Mouse (Mus musculus) left cerebral cortex, adult 18-20 months (tissue): ENCODE results near the gene Dcdc2a. TPM values are rescaled to one million over a fixed set of nuclear protein-coding genes. Genes with fewer than 3 reads are reported as not detected.
A peak's percentile ranks its signal among the peaks of the same experiment; 100 is the strongest.

Experiments
- DNase-seq, 2 experiments: peaks; one replicate each; pipeline ENCODE4 v3.0.0; 2021 to 2022; ENCODE audit warnings: low spot score in 2 of 2, mixed read lengths in 1 of 2
- total RNA-seq, 2 experiments: library from RNA; stranded (reverse); gene quantifications; 2 replicates each; pipeline ENCODE4 v1.2.3; 2021

Gene Dcdc2a
- total RNA-seq, 2 experiments from 2014 or later, result 9.1 to 9.6 TPM

GRCm38 (mm10) chr13:25162594-25162993 is 106.8 kb downstream of the Dcdc2a start:
- no peak for DNase-seq

GRCm38 (mm10) chr13:25168891-25169290 is 113.1 kb downstream of the Dcdc2a start:
- DNase-seq, result no peak

GRCm38 (mm10) chr13:25177835-25178234 is 122.0 kb downstream of the Dcdc2a start:
- DNase-seq, result no peak

DNA sequence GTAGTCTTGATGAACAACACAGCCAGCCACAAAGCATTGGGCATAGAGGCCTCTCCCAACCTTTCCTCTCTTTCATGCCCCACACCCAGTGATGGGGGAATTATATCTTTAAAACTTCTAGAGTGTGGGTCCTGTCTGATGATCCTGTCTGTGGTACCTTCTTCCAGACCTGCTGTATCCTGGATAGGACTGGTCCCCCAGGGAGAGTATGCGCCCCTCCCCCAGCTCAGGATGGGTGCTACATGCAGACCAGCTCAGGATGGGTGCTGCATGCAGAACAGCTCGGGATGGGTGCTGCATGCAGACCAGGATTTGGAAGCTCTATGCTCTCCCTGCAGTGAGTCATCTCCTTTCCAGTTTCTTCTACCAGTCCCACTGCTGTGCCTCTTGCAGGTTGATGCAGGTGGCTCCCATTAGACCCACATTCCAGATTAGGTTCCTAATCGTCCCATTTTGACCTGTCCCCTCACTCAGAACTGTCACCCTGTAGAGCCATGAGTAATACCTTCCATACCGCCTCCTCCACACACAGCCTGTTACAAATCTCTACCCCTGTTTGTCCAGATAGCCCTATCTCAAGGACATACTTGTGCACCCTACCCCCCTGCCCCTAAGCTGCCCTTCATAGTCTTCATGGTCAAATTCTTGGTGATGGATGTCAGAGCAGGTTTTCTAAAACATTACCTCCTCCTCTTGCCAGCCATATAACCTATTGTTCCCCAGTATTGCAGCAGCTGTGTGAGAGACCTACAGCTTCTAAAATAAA is 122.6 kb downstream of the Dcdc2a start:
- no peak for DNase-seq

DNA sequence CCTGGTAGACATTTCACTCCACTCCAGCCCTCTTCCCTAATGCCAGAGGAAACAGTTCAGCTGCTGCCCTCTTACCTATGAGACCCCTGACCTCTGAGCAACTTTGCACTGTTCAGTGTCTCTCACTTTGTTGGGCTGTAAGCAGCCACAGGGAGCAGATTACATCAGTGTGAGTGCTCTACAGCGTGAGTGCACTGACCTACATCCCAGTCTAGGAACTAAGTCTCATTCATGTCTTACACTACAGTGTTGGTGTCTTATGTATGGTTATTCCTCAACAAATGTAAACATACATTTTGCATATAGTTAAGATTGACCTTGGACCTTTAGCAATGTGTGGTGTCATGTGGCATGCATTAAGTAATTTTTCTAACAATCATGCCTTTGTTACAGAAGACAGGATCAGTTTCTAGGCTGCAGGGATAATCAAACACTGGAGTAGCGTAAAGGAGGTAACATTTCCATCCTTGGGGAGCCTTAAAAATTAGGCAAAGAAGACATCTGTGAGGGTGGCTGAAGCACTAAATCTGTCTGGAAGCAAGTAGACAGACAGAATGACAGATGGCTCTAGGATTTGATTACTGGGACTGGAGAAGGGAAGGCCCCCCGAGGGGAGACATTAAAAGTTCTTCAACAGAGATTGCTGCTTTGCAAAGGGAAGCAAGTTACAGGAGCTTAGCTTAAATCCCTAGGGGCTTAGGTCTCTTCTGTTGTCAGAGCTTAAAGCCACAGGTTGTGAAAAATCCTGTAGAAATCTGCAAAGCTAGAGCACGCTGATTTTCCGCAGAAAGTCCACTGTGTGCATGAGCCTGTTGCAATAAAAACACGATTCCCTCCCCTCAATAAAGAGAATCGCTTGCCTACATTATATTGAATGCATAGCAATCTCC is 130.9 kb downstream of the Dcdc2a start:
- DNase-seq, result no peak

DNA sequence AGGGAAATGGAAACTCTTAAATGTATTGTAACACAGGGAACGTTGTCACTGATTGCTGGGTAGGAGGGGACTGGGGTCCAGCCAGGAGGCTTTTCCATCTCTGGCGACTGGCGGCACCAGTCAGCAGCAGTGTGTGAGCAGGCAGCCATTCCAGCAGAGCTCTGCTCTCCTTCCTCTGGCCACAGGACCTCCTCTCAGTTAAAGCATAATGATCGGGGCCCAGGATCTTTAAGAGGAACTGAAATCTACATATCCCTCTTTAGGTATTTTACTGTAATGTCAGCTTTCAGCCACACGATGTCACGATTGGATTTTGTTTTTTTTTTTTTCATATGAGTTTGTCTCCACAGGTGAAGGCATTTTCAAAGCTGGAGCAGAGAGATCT is 131.5 kb downstream of the Dcdc2a start:
- DNase-seq, result peak; percentile 8 to 9

DNA sequence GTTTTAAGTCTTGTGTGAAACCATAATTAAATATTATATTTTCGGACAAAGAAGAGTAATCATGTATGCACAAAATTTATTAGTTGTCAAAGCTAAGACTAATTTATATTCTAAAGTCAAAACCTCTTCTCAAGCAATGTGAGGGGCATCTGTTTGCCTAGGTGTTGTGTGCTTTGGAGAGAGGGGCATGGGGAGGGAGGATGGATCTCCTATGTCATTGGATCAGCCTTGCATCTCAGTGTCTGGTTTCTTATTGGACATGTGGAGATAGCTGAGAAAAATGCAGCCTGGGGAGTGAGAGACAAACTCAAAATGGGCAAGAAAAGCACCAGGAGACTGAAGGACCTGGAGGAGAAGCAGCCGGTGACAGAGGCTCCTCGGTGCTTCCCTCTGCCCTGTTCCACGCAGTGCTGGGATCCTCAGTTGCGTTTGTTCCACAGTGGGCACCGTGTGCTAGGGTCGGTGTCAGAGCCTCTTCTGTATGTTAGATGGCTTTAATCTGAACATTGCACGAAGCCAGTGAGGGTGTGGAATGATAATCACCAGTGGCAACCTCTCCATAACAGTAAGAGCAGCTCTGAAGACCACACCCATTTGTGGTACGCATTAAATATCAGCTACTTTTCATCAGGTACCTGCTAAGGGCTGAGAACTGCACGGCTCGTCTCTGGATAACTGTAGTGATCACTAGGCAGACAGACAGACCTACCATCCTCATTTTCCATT is 133.8 kb downstream of the Dcdc2a start:
- DNase-seq, result no peak

- DNase-seq, result no peak
Measured at GRCm38 (mm10) chr13:25190218-25190617, 134.4 kb downstream of the Dcdc2a start.

GRCm38 (mm10) chr13:25195706-25196105 is 139.9 kb downstream of the Dcdc2a start:
- no peak for DNase-seq

DNA sequence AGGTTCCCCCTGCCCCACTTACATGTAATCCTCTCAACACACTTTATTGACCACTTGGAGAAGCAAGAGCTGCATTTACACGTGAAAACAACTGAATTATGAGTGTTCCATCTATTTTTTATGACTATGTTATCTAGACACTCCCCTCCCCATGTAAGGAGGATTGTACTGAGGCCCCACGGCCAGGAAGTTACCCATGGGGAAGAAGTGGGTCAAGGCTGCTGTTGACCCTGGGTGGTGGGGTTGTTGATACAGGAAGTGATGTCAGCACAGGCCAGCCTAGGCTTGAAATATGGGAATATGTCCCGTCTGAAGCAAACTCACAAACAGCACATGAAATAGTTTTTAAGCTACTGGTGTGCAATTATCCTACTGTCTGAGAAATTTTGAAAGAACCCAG is 144.1 kb downstream of the Dcdc2a start:
- no peak for DNase-seq

- DNase-seq, result no peak
Measured at GRCm38 (mm10) chr13:25206950-25207349, 151.1 kb downstream of the Dcdc2a start.

DNA sequence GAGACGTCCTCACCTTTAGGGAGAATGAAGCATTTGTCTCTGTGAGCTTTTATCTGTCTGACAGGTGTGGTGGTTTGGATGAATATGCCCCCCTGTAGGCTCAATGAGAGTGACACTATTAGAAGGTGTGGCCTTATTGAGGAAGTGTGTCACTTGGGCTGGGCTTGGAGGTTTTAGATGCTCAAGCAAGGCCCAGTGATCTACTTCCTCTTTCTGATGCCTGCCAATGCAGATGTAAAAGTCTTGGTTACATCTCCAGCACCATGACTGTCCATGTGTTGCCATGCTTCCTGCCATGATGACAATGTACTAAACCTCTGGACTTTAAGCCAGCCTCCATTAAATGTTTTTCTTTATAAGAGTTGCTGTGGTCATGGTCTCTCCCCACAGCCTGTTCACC is 162.6 kb downstream of the Dcdc2a start:
- DNase-seq, result no peak

DNA sequence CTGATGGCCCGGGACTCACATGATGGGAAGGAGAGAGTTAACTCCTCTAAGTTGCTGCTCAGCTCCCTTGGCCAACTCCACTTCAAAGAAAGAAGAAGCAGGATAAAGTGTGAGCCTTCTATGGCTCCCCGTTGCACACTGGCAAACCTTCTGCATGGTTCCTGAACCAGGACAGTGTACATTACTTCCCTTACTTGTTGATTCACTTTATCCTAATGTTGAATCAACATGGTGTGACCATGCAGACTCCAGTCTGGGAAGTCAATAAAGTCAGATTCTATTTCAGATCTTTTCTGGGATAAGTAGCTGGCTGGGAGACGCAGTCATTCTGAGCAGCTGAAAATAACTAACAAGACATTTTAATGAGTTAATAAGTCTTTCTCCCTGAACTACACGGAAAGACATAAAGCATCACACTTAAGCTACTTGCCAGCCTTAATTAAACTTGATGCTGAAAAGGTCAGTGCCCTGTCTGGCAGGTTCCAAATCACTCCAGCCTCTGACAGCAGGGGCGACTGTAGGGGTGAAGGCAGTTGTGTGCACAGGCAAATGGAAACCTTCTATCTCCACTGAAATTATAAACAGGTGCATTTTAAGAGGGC is 164.5 kb downstream of the Dcdc2a start:
- no peak for DNase-seq

DNA sequence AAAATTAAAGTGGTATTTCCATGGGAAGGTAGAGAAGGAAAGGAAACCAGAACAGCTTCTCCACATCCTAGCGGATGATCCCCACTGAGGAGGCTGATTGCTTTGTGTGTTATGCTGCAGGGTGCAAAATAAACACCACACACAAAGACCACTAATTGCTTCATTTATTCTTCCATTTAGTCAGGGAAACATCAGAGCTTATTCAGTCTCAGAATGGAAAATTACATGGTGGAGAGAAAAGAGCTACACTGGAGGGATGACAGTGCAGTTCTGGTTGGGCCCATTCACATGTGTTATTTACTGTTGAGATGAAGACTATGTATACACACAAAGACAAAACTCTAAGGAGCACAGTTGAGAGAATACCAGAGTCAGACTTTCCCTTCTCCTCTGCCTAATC is 196.1 kb downstream of the Dcdc2a start:
- no peak for DNase-seq

- no peak for DNase-seq
Measured at GRCm38 (mm10) chr13:25254478-25255263, 198.9 kb downstream of the Dcdc2a start.

DNA sequence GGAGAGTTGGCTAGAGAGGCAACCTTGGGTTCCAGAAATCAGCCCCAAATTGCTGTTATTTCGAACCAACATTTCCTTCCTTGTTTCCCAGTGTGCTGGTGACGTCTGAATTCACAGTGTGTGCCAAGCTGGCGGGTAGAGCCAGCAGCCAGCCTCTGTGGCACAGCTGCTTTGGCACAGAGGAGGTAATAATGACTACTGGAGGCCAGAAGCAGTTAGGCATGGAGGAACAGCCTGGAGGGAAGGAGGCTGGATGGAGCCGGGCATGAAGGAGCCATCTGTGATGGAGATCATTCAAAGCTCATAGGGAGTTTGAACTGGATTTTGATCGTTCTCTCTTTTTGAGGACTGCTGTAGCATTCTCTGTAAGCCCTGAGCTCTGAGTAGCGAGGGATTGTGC is 201.8 kb downstream of the Dcdc2a start:
- DNase-seq, result no peak
